Mouse (Mus musculus): ENCODE measurements around the gene Plxnc1. TPM values are rescaled to one million over a fixed set of nuclear protein-coding genes. Genes with fewer than 3 reads are reported as not detected.
A peak's percentile ranks its signal among the peaks of the same experiment; 100 is the strongest.

Gene Plxnc1
- polyA plus RNA-seq, 2 experiments, result 2.0 to 2.1 TPM

GRCm38 (mm10) chr10:94829407-94829806, 115.2 kb downstream of the Plxnc1 start:
- H3K9ac ChIP-seq (replicated peaks), result no peak overlapping the region
- H3K36me3 ChIP-seq (replicated peaks; ENCODE audit: control insufficient read depth, insufficient read depth, low read depth), result no peaks in the 10 kb centered on the region
- H3K27me3 ChIP-seq (ENCODE audit: control insufficient read depth, insufficient read depth, low read length), result no peaks in the 10 kb centered on the region
- H3K4me1 ChIP-seq (replicated peaks; ENCODE audit: control insufficient read depth in 2 of 2, insufficient read depth in 2 of 2, low read length in 1 of 2), result peaks cover 0 to 5% of the 10 kb centered on the region in 2 experiments; a peak in 2 of 4 replicates
- H3K9me3 ChIP-seq (ENCODE audit: control insufficient read depth, low read length), result no peaks in the 10 kb centered on the region
- ATAC-seq (ENCODE audit: insufficient read depth) (no peak), DNase-seq (ENCODE audit: low read depth in 3 of 3, low spot score in 3 of 3) (no peak)
- WGBS (ENCODE audit: insufficient replicate concordance), result 39% methylated on average over 6 of the region's 6 CpGs
- TF ChIP-seq EP300 (IDR thresholded peaks at IDR 0.05; ENCODE audit: low read depth), result no peak
- no peak for TF ChIP-seq CTCF (IDR thresholded peaks at IDR 0.05; ENCODE audit: low read depth)
- H3K4me2 ChIP-seq (ENCODE audit: low read depth), result peak overlapping the region; percentile 6; the same call in 1 of the 2 replicates
- no peak overlapping the region for H3K4me3 ChIP-seq (ENCODE audit: insufficient read depth in 1 of 2, low read depth in 2 of 2, low read length in 2 of 2)
- H3K27ac ChIP-seq, result no peak overlapping the region

DNA sequence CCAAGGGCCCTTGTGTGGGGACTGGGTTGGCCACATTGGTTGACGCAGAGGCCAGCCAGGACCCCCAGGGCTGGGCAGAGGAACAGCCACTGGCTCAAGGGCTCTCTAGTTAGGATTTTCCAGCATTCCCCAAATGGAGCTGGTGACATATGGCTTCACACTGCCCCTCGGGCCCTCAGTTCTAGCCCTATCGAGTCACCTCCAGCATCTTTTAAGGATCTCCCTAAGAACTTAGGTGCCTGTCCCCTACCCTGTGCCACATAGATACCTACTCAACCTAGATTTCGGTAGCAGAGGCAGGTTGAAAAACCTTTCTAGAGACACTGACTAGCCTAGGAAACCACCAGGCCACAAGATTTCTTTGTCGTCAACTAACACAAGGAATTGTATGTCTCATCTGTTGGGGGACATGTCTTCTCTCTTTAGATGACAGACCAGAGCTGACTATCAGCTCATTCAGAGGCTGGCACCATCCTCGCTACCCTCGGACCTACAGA, 115.9 kb downstream of the Plxnc1 start:
- TF ChIP-seq EP300 (IDR thresholded peaks at IDR 0.05; ENCODE audit: low read depth) (no peak), CTCF (IDR thresholded peaks at IDR 0.05; ENCODE audit: low read depth) (no peak)
- Histone ChIP-seq H3K27me3 (ENCODE audit: control insufficient read depth, insufficient read depth, low read length) (no peaks in the 10 kb centered on the region), H3K4me1 (replicated peaks; ENCODE audit: control insufficient read depth in 2 of 2, insufficient read depth in 2 of 2, low read length in 1 of 2) (peaks cover 0 to 5% of the 10 kb centered on the region in 2 experiments; a peak in 2 of 4 replicates), H3K9ac (replicated peaks) (no peak overlapping the region), H3K9me3 (ENCODE audit: control insufficient read depth, low read length) (no peaks in the 10 kb centered on the region), H3K36me3 (replicated peaks; ENCODE audit: control insufficient read depth, insufficient read depth, low read depth) (no peaks in the 10 kb centered on the region), H3K4me2 (ENCODE audit: low read depth) (peak overlapping the region; percentile 6; the same call in 1 of the 2 replicates), H3K27ac (no peak overlapping the region), H3K4me3 (ENCODE audit: insufficient read depth in 1 of 2, low read depth in 2 of 2, low read length in 2 of 2) (no peak overlapping the region)
- whole genome bisulfite sequencing (ENCODE audit: insufficient replicate concordance), result 67% methylated on average over 7 of the region's 7 CpGs
- no peak for DNase-seq (ENCODE audit: low read depth in 3 of 3, low spot score in 3 of 3)
- ATAC-seq (ENCODE audit: insufficient read depth), result no peak

DNA sequence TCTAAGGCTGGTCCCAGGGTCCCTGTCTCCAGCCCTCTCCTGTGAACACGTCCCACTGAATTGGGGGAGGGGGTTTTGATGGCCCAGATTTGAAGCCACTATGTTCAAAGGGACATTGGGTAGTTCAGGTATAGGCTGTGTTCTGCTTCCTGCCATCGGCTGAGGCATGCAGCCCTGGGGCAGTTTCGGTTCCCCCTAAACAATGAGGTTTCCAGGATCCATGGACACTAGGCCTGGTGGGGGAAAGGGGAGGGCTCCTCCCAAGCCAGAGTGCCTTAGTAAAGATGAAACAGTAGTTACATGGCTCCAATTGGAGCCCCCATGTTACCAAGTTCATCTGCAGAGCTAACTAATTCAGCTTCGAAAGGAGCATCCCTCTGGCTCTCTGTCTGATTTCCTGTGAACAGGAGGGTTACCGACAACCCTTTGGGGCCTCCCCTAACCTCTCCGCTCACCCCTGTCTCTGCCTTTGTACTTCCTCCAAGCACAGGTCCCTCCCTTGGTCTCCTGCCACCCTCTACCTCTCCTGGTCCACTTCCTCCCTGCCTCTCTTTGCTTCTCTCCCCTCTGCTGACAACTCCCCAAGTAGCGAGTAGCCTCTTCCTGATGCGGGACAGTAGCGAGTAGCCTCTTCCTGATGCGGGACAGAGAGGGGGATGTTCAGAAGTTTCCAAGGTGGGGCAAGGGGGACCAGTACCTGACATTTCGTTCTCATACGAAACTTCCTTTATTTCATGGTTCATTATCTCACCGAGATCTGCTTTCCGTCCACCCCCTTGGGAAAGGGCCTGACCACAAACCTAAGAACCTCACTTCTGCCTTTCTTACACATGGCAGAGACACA, 116.5 kb downstream of the Plxnc1 start:
- no peak overlapping the region for H3K4me3 ChIP-seq (ENCODE audit: insufficient read depth in 1 of 2, low read depth in 2 of 2, low read length in 2 of 2)
- no peaks in the 10 kb centered on the region for H3K9me3 ChIP-seq (ENCODE audit: control insufficient read depth, low read length)
- no peak overlapping the region for H3K27ac ChIP-seq
- no peaks in the 10 kb centered on the region for H3K27me3 ChIP-seq (ENCODE audit: control insufficient read depth, insufficient read depth, low read length)
- no peak for TF ChIP-seq EP300 (IDR thresholded peaks at IDR 0.05; ENCODE audit: low read depth)
- TF ChIP-seq CTCF (IDR thresholded peaks at IDR 0.05; ENCODE audit: low read depth), result no peak
- H3K36me3 ChIP-seq (replicated peaks; ENCODE audit: control insufficient read depth, insufficient read depth, low read depth), result no peaks in the 10 kb centered on the region
- ATAC-seq (ENCODE audit: insufficient read depth) (no peak), DNase-seq (ENCODE audit: low read depth in 3 of 3, low spot score in 3 of 3) (no peak)
- H3K4me1 ChIP-seq (replicated peaks; ENCODE audit: control insufficient read depth in 2 of 2, insufficient read depth in 2 of 2, low read length in 1 of 2), result peaks cover 0 to 5% of the 10 kb centered on the region in 2 experiments; a peak in 2 of 4 replicates
- no peak overlapping the region for H3K4me2 ChIP-seq (ENCODE audit: low read depth)
- H3K9ac ChIP-seq (replicated peaks), result no peak overlapping the region
- WGBS (ENCODE audit: insufficient replicate concordance), result 55% methylated on average over 14 of the region's 14 CpGs

DNA sequence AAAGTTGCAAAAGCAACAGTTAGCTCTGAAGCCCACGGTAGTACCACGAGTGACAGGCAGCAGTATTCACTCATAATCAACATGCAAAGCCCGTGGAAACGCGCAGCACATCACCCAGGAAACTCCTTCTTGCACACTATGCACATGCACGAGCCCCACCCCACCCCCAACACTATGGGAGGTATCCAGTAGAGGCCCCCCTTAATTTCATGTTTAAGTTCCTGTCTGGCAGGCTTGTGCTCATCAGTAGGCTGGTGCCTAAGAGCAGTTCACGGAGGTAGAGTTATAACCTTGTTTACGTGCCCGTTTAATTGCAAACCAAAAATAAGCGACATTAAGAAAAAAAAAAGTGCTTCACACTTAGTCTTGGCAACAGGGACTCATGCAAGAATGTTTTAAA, 117.3 kb downstream of the Plxnc1 start:
- no peak for ATAC-seq (ENCODE audit: insufficient read depth)
- no peak for DNase-seq (ENCODE audit: low read depth in 3 of 3, low spot score in 3 of 3)
- H3K4me3 ChIP-seq (ENCODE audit: insufficient read depth in 1 of 2, low read depth in 2 of 2, low read length in 2 of 2), result no peak overlapping the region
- no peak overlapping the region for H3K4me2 ChIP-seq (ENCODE audit: low read depth)
- no peaks in the 10 kb centered on the region for H3K9me3 ChIP-seq (ENCODE audit: control insufficient read depth, low read length)
- no peak overlapping the region for H3K27ac ChIP-seq
- H3K36me3 ChIP-seq (replicated peaks; ENCODE audit: control insufficient read depth, insufficient read depth, low read depth), result no peaks in the 10 kb centered on the region
- H3K27me3 ChIP-seq (ENCODE audit: control insufficient read depth, insufficient read depth, low read length), result no peaks in the 10 kb centered on the region
- TF ChIP-seq EP300 (IDR thresholded peaks at IDR 0.05; ENCODE audit: low read depth), result no peak
- no peak for TF ChIP-seq CTCF (IDR thresholded peaks at IDR 0.05; ENCODE audit: low read depth)
- no peak overlapping the region for H3K9ac ChIP-seq (replicated peaks)
- H3K4me1 ChIP-seq (replicated peaks; ENCODE audit: control insufficient read depth in 2 of 2, insufficient read depth in 2 of 2, low read length in 1 of 2), result peaks cover 0 to 5% of the 10 kb centered on the region in 2 experiments; a peak in 2 of 4 replicates
- 82% methylated on average over 10 of the region's 10 CpGs for WGBS (ENCODE audit: insufficient replicate concordance)

DNA sequence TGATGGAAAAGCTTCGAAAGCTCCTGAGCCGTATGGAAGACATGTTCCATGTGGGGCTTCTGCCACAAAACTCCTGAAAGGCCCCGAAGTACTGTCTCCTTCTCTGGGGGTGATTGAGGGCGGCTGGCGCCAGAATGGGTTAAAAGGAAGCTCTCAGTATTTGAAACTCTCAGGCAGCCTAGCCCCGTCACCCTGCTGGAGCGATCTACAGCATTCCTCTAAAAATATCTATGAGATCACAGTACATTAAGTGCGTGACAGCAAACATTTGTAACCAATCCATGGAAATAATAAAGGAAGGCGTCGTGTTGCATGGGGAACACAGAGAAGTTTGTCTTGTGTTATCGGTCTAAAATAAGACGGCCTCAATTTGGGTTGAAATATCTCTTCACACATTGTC, 118.2 kb downstream of the Plxnc1 start:
- H3K27ac ChIP-seq, result no peak overlapping the region
- DNase-seq (ENCODE audit: low read depth in 3 of 3, low spot score in 3 of 3) (no peak), ATAC-seq (ENCODE audit: insufficient read depth) (no peak)
- H3K27me3 ChIP-seq (ENCODE audit: control insufficient read depth, insufficient read depth, low read length), result no peaks in the 10 kb centered on the region
- no peak for TF ChIP-seq CTCF (IDR thresholded peaks at IDR 0.05; ENCODE audit: low read depth)
- no peak for TF ChIP-seq EP300 (IDR thresholded peaks at IDR 0.05; ENCODE audit: low read depth)
- H3K9ac ChIP-seq (replicated peaks), result no peak overlapping the region
- no peak overlapping the region for H3K4me3 ChIP-seq (ENCODE audit: insufficient read depth in 1 of 2, low read depth in 2 of 2, low read length in 2 of 2)
- H3K4me1 ChIP-seq (replicated peaks; ENCODE audit: control insufficient read depth in 2 of 2, insufficient read depth in 2 of 2, low read length in 1 of 2), result peaks cover 0 to 5% of the 10 kb centered on the region in 2 experiments; a peak in 2 of 4 replicates
- 84% methylated on average over 12 of the region's 12 CpGs for WGBS (ENCODE audit: insufficient replicate concordance)
- no peak overlapping the region for H3K4me2 ChIP-seq (ENCODE audit: low read depth)
- no peaks in the 10 kb centered on the region for H3K9me3 ChIP-seq (ENCODE audit: control insufficient read depth, low read length)
- H3K36me3 ChIP-seq (replicated peaks; ENCODE audit: control insufficient read depth, insufficient read depth, low read depth), result no peaks in the 10 kb centered on the region

Measured in liver, embryonic 14.5 days (tissue).